Mouse (Mus musculus) embryonic facial prominence, embryonic 12.5 days (tissue): ENCODE measurements around the gene Mkrn2. TPM values are rescaled to one million over a fixed set of nuclear protein-coding genes. Genes with fewer than 3 reads are reported as not detected.

ENCODE experiments used
- ATAC-seq: fragments of 200-750 bp; cut with Nextera tagmentation; 2 replicates; pipeline ENCODE4 v1.8.0; 2017; ENCODE audit not compliant: insufficient number of reproducible peaks, insufficient read depth, low FRiP score, low TSS enrichment
- H3K27ac ChIP-seq: fragments of 300-500 bp; sonication (generic); 2 replicates; pipeline ENCODE4 v1.5.1; 2016; ENCODE audit warnings: mild to moderate bottlenecking
- H3K27me3 ChIP-seq: fragments of 300-500 bp; sonication (generic); 2 replicates; pipeline ENCODE4 v1.6.1; 2016; ENCODE audit warnings: mild to moderate bottlenecking, moderate library complexity
- H3K36me3 ChIP-seq: fragments of 300-500 bp; sonication (generic); 2 replicates; pipeline ENCODE4 v1.6.1; 2016; ENCODE audit warnings: mild to moderate bottlenecking
- H3K4me1 ChIP-seq: fragments of 300-500 bp; sonication (generic); 2 replicates; pipeline ENCODE4 v1.6.1; 2016
- H3K4me2 ChIP-seq: fragments of 300-500 bp; sonication (generic); replicated peaks from 2 replicates; pipeline ENCODE4 v1.6.1; 2016; ENCODE audit warnings: mild to moderate bottlenecking, moderate library complexity
- H3K4me3 ChIP-seq: fragments of 300-500 bp; sonication (generic); 2 replicates; pipeline ENCODE4 v1.5.1; 2016; ENCODE audit warnings: mild to moderate bottlenecking
- H3K9ac ChIP-seq: fragments of 300-500 bp; sonication (generic); 2 replicates; pipeline ENCODE4 v1.6.1; 2016; ENCODE audit warnings: mild to moderate bottlenecking, moderate library complexity
- H3K9me3 ChIP-seq: fragments of 300-500 bp; sonication (generic); 2 replicates; pipeline ENCODE4 v1.6.1; 2016; ENCODE audit warnings: mild to moderate bottlenecking, moderate library complexity
- WGBS: fragments of 180-500 bp; shearing (Covaris S2); methylation state at CpG from one replicate; pipeline ENCODE4 v1.1.7; 2016; 5-methylcytosine and 5-hydroxymethylcytosine counted together
- polyA plus RNA-seq: library from polyadenylated mRNA; unstranded; fragments of >200 nt; fragmentation: Nextera tagmentation; extraction: Ambion mirVana; gene quantifications from 2 replicates; pipeline ENCODE4 v1.2.1, GENCODE M21; 2016

Gene Mkrn2
- polyA plus RNA-seq, 1 experiment from 2014 or later, result 27.3 TPM

DNA sequence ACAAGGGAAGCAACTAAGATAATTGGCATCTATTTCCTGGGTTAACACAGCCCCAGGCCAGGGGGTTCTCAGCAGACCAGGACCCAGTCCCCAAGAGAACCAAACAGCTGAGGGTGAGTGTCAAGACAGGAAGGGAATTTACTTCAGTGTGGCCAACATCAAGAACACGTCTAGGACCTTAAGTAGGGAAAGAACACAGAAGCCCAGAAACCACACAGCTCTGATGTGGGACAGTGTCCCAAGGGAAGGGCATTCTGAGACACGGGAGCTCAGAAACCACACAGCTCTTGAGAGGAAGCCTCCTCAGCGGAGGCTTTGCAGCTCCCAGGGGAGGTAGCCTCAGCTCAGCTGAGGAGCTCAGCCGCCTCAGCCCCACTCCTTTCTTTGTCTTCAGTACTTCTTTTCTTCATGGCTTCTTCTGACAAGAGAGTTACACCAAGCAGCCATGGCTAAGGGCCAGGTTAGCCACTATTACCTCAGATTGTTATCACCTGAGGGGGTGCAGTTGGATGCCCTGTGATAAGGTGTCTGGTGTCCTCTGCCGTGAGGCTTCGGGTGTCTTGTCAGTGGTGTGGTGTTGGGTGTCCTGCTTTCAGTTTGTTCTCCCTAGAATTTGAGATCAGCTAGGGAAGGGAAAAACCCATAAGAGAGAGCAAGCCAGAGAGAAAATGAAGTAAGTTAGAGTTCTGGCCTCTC is 18.1 kb upstream of the Mkrn2 start:
- no peaks in the 10 kb centered on the region for H3K9me3 ChIP-seq
- no peaks in the 10 kb centered on the region for H3K4me1 ChIP-seq
- H3K36me3 ChIP-seq, result peaks cover 6% of the 10 kb centered on the region; the same call in 1 of the 2 replicates
- no peak overlapping the region for H3K4me2 ChIP-seq
- H3K27ac ChIP-seq, result no peak overlapping the region
- WGBS, result 68% methylated on average over 6 of the region's 6 CpGs
- no peak for ATAC-seq
- no peak overlapping the region for H3K4me3 ChIP-seq
- H3K27me3 ChIP-seq, result no peaks in the 10 kb centered on the region
- no peak overlapping the region for H3K9ac ChIP-seq

DNA sequence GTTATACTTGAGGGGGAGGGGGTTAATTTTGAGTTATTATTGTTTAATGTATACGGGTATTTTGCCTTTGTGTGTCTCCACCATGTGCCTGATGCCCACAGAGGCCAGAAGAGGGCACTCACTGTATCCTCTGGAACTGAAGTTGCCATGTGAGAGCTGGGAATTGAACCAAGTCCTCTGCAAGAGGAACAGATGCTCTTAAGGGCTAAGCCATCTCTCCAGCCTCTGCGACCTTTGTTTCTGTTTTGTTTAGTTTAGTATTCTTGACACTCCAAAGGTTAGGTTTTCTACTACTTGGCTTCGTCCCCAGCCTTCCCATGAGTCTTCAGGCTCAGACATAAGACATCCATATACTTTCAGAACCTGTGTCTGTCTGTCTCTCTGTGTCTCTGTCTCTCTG is 17.5 kb upstream of the Mkrn2 start:
- Histone ChIP-seq H3K27ac (no peak overlapping the region), H3K4me1 (no peaks in the 10 kb centered on the region), H3K27me3 (no peaks in the 10 kb centered on the region), H3K4me2 (no peak overlapping the region), H3K4me3 (no peak overlapping the region), H3K9ac (no peak overlapping the region), H3K36me3 (0 out of 2 replicates have a peak, but pooled peaks cover 6% of the 10 kb centered on the region), H3K9me3 (no peaks in the 10 kb centered on the region)
- ATAC-seq, result no peak
- WGBS, result 81% methylated on average over 3 of the region's 3 CpGs

DNA sequence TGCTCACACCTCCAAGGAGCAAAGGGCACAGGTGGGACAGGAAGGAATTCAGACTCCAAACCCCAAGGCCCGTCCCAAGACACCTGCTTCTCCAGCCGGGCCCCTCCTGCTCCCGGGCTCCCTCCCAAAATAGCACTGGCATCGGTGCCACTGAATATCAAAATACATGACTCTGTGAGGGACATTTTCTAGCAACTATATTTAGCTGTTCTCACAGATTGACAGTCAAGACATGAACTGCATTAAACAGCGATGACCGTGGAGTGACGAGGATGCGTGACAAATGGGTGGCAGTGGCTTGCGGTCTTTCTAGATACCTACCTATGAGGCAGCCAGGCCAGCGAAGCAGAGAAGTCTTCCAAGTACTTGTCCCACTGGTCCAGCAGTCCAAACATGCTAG is 15.4 kb upstream of the Mkrn2 start:
- Histone ChIP-seq H3K4me3 (no peak overlapping the region), H3K9ac (no peak overlapping the region), H3K4me1 (no peaks in the 10 kb centered on the region), H3K4me2 (no peak overlapping the region), H3K27me3 (no peaks in the 10 kb centered on the region), H3K9me3 (no peaks in the 10 kb centered on the region), H3K36me3 (no peaks in the 10 kb centered on the region), H3K27ac (no peak overlapping the region)
- ATAC-seq, result no peak
- WGBS, result 87% methylated on average over 10 of the region's 10 CpGs

DNA sequence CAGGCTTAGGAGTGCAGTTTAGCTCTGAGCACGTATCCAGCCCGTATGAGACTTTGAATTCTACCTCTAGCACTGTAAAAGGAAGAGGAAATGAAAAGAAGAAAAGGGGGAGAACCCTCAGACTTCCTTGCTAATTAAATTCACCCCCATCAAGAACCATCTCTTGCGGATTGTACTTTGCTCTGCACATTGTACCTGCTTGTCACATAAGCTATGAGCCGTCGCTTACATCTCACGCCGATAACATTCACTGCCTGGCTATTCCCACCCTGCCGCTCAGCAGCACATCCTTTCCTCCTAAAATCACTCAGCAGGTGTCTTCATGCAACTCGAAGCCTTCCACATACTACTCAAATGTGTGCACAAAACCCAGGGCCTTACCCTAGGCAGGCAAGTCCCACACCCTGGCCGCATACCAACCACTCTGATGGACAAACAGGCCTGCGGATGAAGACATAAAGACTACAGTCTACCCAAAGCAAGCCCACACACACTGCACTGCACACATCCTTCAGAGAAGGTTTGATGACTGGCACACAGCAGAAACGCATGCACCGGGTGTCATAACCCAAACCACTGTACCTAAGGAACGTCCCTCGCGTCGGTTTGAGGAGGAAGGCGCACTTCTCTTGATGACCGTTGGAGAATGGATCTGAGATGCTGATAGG is 9.9 kb upstream of the Mkrn2 start:
- Histone ChIP-seq H3K27ac (no peak overlapping the region), H3K36me3 (no peaks in the 10 kb centered on the region), H3K9ac (no peak overlapping the region), H3K4me1 (peaks cover 4% of the 10 kb centered on the region; the same call in 1 of the 2 replicates), H3K4me3 (no peak overlapping the region), H3K27me3 (no peaks in the 10 kb centered on the region), H3K9me3 (no peaks in the 10 kb centered on the region), H3K4me2 (no peak overlapping the region)
- no peak for ATAC-seq
- 85% methylated on average over 19 of the region's 19 CpGs for WGBS

DNA sequence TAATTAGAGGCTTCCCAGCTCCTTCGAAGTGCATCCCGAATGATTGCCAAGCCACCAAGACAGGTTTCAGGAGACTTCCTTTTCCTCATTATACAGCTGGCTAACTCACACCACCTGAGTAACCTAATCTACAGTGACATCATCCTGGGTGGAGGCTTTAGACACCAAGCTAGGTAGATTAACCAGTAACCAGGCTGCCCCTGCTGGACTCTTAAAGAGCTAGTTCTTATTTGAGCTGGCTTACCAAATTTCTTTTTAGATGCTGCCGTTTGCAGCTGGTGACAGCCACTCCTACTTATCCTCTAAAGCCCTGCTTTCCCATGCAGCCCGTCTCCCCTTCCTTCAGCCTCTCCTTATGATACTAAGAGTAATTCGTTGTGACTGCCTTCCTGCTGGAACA is 9.2 kb upstream of the Mkrn2 start, which contains the start of gene Mkrn2os:
Gene Mkrn2os (minus strand): TSS at position 119 of the 400 bp plus-strand sequence.
- Histone ChIP-seq H3K4me1 (peaks cover 4% of the 10 kb centered on the region; the same call in 1 of the 2 replicates), H3K9me3 (no peaks in the 10 kb centered on the region), H3K9ac (no peak within 1 kb of the TSS), H3K27me3 (no peaks in the 10 kb centered on the region), H3K27ac (no peak within 1 kb of the TSS), H3K4me3 (no peak within 1 kb of the TSS), H3K4me2 (no peak within 1 kb of the TSS), H3K36me3 (no peaks in the 10 kb centered on the region)
- 36% methylated on average over 5 of the region's 5 CpGs for WGBS
- no peak for ATAC-seq

DNA sequence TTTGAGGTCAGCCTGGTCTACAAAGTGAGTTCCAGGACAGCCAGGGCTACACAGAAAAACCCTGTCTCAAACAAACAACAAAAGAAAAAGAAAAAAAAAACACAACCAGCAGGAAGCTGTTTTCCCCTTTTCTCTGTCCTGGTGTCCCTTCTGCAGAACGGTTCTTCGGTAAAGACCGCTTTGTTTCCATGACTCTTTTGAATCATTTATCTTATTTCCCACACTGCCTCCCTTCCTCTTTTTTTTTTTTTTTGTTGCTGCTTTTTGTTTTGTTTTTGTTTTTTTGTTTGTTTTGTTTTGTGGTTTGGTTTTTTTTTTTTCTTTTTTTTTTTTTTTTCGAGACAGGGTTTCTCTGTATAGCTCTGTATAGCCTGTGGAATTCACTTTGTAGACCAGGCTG is 8.4 kb upstream of the Mkrn2 start:
- Histone ChIP-seq H3K9me3 (no peaks in the 10 kb centered on the region), H3K4me1 (peaks cover 4% of the 10 kb centered on the region; the same call in 1 of the 2 replicates), H3K4me3 (no peak overlapping the region), H3K27me3 (no peaks in the 10 kb centered on the region), H3K36me3 (no peaks in the 10 kb centered on the region), H3K27ac (no peak overlapping the region), H3K4me2 (no peak overlapping the region), H3K9ac (no peak overlapping the region)
- no peak for ATAC-seq
- WGBS, result 74% methylated on average over 4 of the region's 4 CpGs

DNA sequence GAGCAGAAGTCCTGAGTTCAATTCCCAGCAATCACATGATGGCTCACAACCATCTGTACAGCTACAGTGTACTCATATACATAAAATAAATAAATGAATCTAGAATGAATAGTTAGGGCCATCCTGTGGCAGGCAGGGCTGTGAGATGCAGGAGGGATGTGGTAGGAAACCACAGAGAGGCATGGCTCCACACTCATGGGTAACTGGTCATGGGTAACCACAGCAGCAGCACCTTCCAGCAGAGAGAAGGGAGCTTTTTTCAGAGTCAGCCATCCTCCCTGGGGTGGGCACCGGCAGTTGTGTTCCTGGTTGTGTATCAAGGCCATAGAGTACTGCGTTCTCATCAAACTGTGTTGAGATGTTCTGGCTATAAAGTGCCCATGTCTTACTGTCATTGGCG is 7.2 kb upstream of the Mkrn2 start:
- Histone ChIP-seq H3K9me3 (no peaks in the 10 kb centered on the region), H3K36me3 (no peaks in the 10 kb centered on the region), H3K9ac (no peak overlapping the region), H3K4me3 (no peak overlapping the region), H3K27ac (no peak overlapping the region), H3K4me1 (peaks cover 4% of the 10 kb centered on the region; the same call in 1 of the 2 replicates), H3K4me2 (no peak overlapping the region), H3K27me3 (no peaks in the 10 kb centered on the region)
- ATAC-seq, result no peak
- WGBS, result 79% methylated on average over 3 of the region's 3 CpGs

DNA sequence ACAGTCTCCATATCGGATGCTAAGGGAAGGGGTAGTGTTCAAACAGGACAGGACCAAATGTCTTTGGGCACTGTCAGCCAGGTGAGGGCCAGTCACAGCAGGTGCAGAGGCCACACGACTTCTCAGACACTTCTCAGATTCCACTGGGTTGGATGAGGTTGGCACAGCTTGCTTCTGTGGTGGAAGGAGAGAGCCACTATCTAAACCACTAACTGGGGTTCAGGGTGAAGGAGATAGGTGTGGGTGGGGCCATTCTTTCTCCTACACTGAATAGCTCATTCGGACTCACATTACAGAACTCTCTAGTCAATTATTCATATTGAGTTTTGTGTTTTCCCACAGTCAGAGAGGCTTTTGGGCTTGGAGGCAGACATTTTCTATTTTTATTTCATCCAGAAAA is 6.0 kb upstream of the Mkrn2 start:
- ATAC-seq, result no peak
- peaks cover 4% of the 10 kb centered on the region; the same call in 1 of the 2 replicates for H3K4me1 ChIP-seq
- no peak overlapping the region for H3K4me3 ChIP-seq
- WGBS, result 59% methylated on average over 3 of the region's 3 CpGs
- no peaks in the 10 kb centered on the region for H3K27me3 ChIP-seq
- no peak overlapping the region for H3K9ac ChIP-seq
- no peaks in the 10 kb centered on the region for H3K9me3 ChIP-seq
- no peak overlapping the region for H3K27ac ChIP-seq
- no peaks in the 10 kb centered on the region for H3K36me3 ChIP-seq
- H3K4me2 ChIP-seq, result no peak overlapping the region

DNA sequence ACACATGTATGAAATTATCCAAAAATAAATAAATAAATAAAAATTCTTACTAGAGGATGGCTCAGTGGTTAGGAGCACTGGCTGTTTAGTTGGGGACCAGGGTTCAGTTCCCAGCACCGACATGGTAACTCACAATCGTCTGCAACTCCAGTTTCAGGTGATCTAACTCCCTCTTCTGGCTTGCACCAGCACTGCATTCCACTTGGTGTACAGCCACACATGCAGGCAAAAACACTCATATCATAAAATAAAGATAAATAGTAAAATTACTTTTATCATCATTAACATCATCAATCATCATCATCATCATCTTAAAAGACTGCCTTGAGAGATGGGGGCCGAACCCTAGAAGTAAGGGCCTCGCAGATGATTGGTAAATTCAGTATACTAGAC is 384 bp upstream of the Mkrn2 start:
- H3K27ac ChIP-seq, result no peak overlapping the region

DNA sequence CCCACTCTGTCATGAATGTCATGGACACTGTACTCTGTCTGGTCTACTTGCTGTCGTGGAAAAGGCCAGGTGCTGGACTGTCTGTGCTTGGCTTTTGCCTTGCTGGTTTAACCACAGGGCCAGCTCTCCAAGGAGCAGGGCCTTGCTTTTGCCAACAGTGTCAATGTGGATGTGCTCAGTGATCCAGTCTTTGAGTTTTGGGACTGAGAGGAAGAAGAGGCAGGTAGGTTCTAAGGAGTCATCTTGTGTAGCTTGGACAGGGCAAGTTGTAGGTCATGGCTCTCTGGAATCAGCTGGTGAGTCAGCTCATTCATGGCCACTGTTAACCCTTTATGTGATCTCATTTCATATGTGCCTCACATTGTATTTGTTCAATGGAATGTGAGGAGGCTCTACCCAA is 4.8 kb downstream of the Mkrn2 start:
- H3K9ac ChIP-seq, result no peak overlapping the region
- H3K4me1 ChIP-seq, result peaks cover 9% of the 10 kb centered on the region; the same call in 1 of the 2 replicates
- H3K9me3 ChIP-seq, result no peaks in the 10 kb centered on the region
- ATAC-seq, result no peak
- H3K27ac ChIP-seq, result no peak overlapping the region
- H3K4me2 ChIP-seq, result no peak overlapping the region
- H3K27me3 ChIP-seq, result no peaks in the 10 kb centered on the region
- 76% methylated on average over 1 of the region's 1 CpGs for WGBS
- H3K36me3 ChIP-seq, result peaks cover 27% of the 10 kb centered on the region
- H3K4me3 ChIP-seq, result no peak overlapping the region

More for the DNA sequence above, 384 bp upstream of the Mkrn2 start:
- peak overlapping the region; percentile 93 for H3K4me3 ChIP-seq
- no peaks in the 10 kb centered on the region for H3K27me3 ChIP-seq
- H3K36me3 ChIP-seq, result peaks cover 10% of the 10 kb centered on the region; the same call in 1 of the 2 replicates
- 63% methylated on average over 4 of the region's 4 CpGs for WGBS
- H3K9ac ChIP-seq, result no peak overlapping the region
- ATAC-seq, result no peak
- peak overlapping the region; percentile 64 for H3K4me2 ChIP-seq
- H3K9me3 ChIP-seq, result no peaks in the 10 kb centered on the region
- H3K4me1 ChIP-seq, result peaks cover 9% of the 10 kb centered on the region; the same call in 1 of the 2 replicates

DNA sequence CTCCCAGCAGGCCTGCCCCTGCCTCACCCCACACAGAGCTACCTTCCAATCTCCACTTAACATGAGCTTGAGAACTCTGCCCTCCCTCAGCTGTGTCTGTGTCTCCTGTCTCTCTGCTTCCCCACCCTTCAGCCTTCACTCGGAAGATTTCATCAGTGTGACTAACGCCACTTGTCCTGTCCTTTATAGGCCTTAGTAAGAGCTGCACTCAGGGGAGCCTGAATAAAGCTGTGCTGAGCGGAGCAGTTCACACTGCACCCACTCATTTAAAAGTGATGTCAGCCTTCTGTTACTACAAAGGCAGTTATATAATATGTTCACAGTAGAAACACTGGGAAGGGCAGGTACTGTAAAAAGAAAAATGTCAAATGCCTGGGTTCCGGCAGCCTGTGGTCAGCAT is 5.7 kb downstream of the Mkrn2 start:
- no peak for ATAC-seq
- H3K27me3 ChIP-seq, result no peaks in the 10 kb centered on the region
- no peaks in the 10 kb centered on the region for H3K9me3 ChIP-seq
- H3K4me1 ChIP-seq, result peaks cover 7% of the 10 kb centered on the region; the same call in 1 of the 2 replicates
- no peak overlapping the region for H3K27ac ChIP-seq
- H3K9ac ChIP-seq, result no peak overlapping the region
- 79% methylated on average over 4 of the region's 4 CpGs for WGBS
- H3K4me2 ChIP-seq, result no peak overlapping the region
- no peak overlapping the region for H3K4me3 ChIP-seq
- peaks cover 37% of the 10 kb centered on the region for H3K36me3 ChIP-seq

DNA sequence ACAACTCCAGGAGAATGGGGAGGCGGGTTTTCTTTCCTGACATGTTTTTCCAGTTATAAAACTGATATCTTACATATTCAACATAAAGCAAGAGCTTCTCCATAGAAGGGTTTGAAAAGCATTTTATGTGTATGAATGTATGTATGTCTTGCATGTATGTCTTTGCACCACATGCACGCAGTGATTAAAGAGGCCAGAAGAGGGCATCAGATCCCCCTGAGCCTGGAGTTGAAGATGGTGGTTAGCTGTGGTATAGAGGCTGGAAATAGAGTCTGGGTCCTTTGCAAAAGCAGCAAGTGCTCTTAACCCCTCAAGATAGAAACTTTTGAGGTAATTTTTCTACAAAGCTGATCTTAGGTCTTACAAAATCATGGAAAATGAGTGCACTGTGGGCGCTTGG is 7.4 kb downstream of the Mkrn2 start:
- peaks cover 49% of the 10 kb centered on the region for H3K36me3 ChIP-seq
- ATAC-seq, result no peak

More for the DNA sequence above, 7.4 kb downstream of the Mkrn2 start:
- Histone ChIP-seq H3K27ac (no peak overlapping the region), H3K4me2 (no peak overlapping the region), H3K9me3 (no peaks in the 10 kb centered on the region), H3K4me1 (no peaks in the 10 kb centered on the region), H3K9ac (no peak overlapping the region), H3K27me3 (no peaks in the 10 kb centered on the region), H3K4me3 (no peak overlapping the region)
- 63% methylated on average over 3 of the region's 3 CpGs for WGBS
